Mouse (Mus musculus): ENCODE results near the gene 1700014D04Rik. TPM values are rescaled to one million over a fixed set of nuclear protein-coding genes. Genes with fewer than 3 reads are reported as not detected.

Gene 1700014D04Rik
- total and polyA plus RNA-seq, 3 experiments: not detected

DNA sequence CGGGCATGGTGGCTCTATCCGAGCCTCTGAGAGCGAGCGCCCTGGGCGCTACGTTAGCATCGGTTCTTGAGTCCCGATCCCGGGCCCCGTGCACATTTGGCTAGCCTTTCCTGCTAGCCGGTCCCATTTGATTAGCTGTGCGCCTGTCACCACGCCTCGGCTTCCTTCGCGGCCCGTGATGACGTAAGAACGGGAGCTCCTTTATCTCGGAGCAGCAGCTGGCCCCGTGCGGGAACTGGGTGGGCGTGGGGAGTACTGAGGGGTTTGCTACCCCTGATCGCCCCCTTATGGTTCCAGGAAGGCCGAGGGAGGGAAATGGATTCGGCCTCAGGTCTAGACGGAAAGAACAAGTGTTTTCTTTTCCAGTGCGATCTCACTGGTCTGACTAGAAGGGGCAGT is 23.6 kb upstream of the 1700014D04Rik start:
- peak; percentile 90 for DNase-seq (ENCODE audit: extremely low read depth)
- Histone ChIP-seq H3K36me3 (replicated peaks in 1 of 2; ENCODE audit: control insufficient read depth in 1 of 2, insufficient read depth in 1 of 2, low read length in 1 of 2) (peaks cover 19 to 51% of the 10 kb centered on the region in 2 experiments), H3K27me3 (replicated peaks) (no peaks in the 10 kb centered on the region), H3K27ac (ENCODE audit: insufficient read depth, low read depth) (peak overlapping the region; percentile 91), H3K9me3 (replicated peaks; ENCODE audit: low read length) (no peaks in the 10 kb centered on the region), H3K79me2 (replicated peaks; ENCODE audit: control insufficient read depth, extremely low read depth, insufficient read depth, poor library complexity, severe bottlenecking) (peaks cover 27% of the 10 kb centered on the region), H3K9ac (ENCODE audit: insufficient read depth, low read depth) (peak overlapping the region; percentile 93), H3K4me2 (ENCODE audit: insufficient read depth, low read depth, poor library complexity, severe bottlenecking) (peak overlapping the region; percentile 82; the same call in 1 of the 2 replicates), H3K4me1 (ENCODE audit: control insufficient read depth in 1 of 2, insufficient read depth in 2 of 2) (peaks cover 9 to 32% of the 10 kb centered on the region in 2 experiments; a peak in 3 of 4 replicates), H3K4me3 (replicated peaks in 1 of 3; ENCODE audit: low read depth in 2 of 3, low read length in 2 of 3, poor library complexity in 1 of 3) (peak overlapping the region; percentile 93 to 99 (median 94))
- in situ Hi-C loops (cut with MboI; ENCODE audit: low pct_ligation_motif_present, low pct_unique_long_range_greater_than_20kb, low sequenced_read_pairs) (no loop called here), dilution Hi-C loops (cut with MboI; ENCODE audit: extremely low pct_ligation_motif_present, extremely low pct_unique_long_range_greater_than_20kb, low sequenced_read_pairs) (no loop called here)
- TF ChIP-seq RCOR1 (conservative IDR thresholded peaks at IDR 0.05; ENCODE audit: low read depth, low read length) (no peak), CTCF (conservative IDR thresholded peaks at IDR 0.05 in 1 of 2, IDR thresholded peaks at IDR 0.05 in 1 of 2; ENCODE audit: low read depth in 2 of 2, low read length in 2 of 2) (peak in 1 of 2 experiments; percentile 42; a peak in 2 of 4 replicates), MYC (IDR thresholded peaks at IDR 0.05; ENCODE audit: low read depth, low read length) (no peak), SIN3A (IDR thresholded peaks at IDR 0.05; ENCODE audit: low read length) (no peak), TCF12 (IDR thresholded peaks at IDR 0.05; ENCODE audit: low read depth, low read length) (peak; percentile 1; the same call in 1 of the 2 replicates), E2F4 (IDR thresholded peaks at IDR 0.05; ENCODE audit: insufficient replicate concordance, low read depth, low read length) (no peak), IRF4 (IDR thresholded peaks at IDR 0.05; ENCODE audit: low read depth, low read length) (no peak; the same call in none of the 2 replicates), EP300 (IDR thresholded peaks at IDR 0.05; ENCODE audit: low read length) (no peak), POLR2AphosphoS2 (IDR thresholded peaks at IDR 0.05; ENCODE audit: low read depth, low read length) (peak; percentile 5; the same call in 1 of the 2 replicates), MAFK (IDR thresholded peaks at IDR 0.05; ENCODE audit: insufficient replicate concordance, low read length) (no peak), TBP (conservative IDR thresholded peaks at IDR 0.05; ENCODE audit: low read depth, low read length) (no peak), ZKSCAN1 (IDR thresholded peaks at IDR 0.05; ENCODE audit: borderline replicate concordance, low read depth, low read length) (no peak), HCFC1 (IDR thresholded peaks at IDR 0.05; ENCODE audit: low read depth, low read length) (no peak; the same call in 1 of the 2 replicates), MEF2A (IDR thresholded peaks at IDR 0.05; ENCODE audit: borderline replicate concordance, low read depth, low read length) (no peak; the same call in 1 of the 2 replicates), CHD1 (IDR thresholded peaks at IDR 0.05; ENCODE audit: low read depth, low read length) (no peak), MAX (IDR thresholded peaks at IDR 0.05; ENCODE audit: low read length) (no peak), KAT2A (IDR thresholded peaks at IDR 0.05; ENCODE audit: insufficient replicate concordance, low read length) (no peak), BHLHE40 (IDR thresholded peaks at IDR 0.05; ENCODE audit: low read depth, low read length) (peak; percentile 65), NELFE (IDR thresholded peaks at IDR 0.05; ENCODE audit: low read depth, low read length) (no peak), RAD21 (IDR thresholded peaks at IDR 0.05; ENCODE audit: low read depth, low read length) (no peak; the same call in 1 of the 2 replicates), JUND (conservative IDR thresholded peaks at IDR 0.05; ENCODE audit: low read depth, low read length) (no peak), ZC3H11A (IDR thresholded peaks at IDR 0.05; ENCODE audit: low read depth, low read length) (no peak), USF2 (conservative IDR thresholded peaks at IDR 0.05; ENCODE audit: low read depth, low read length) (no peak), CHD2 (IDR thresholded peaks at IDR 0.05; ENCODE audit: low read length) (no peak), MAZ (IDR thresholded peaks at IDR 0.05; ENCODE audit: low read depth, low read length) (no peak), POLR2A (IDR thresholded peaks at IDR 0.05; ENCODE audit: low read depth, low read length) (peak; percentile 15; the same call in 1 of the 2 replicates), ZNF384 (IDR thresholded peaks at IDR 0.05; ENCODE audit: low read depth, low read length) (no peak)
